Mouse (Mus musculus) testis, adult 2 months (tissue): ENCODE results near the gene Ndufa12.

ENCODE experiments used
- CTCF ChIP-seq: fragments of 200-500 bp; IDR thresholded peaks from 2 replicates; pipeline ENCODE4 v1.5.1; 2012; ENCODE audit warnings: low read depth, mild to moderate bottlenecking, inconsistent platforms, low read length, moderate library complexity; ENCODE audit not compliant: control insufficient read depth, insufficient read depth, insufficient replicate concordance
- POLR2A ChIP-seq: fragments of 200-500 bp; IDR thresholded peaks from 2 replicates; pipeline ENCODE4 v1.6.1; 2012; ENCODE audit warnings: low read depth, mild to moderate bottlenecking, inconsistent platforms, low read length, moderate library complexity; ENCODE audit not compliant: control insufficient read depth

- TF ChIP-seq CTCF (no peak), POLR2A (no peak)
Observed at GRCm38 (mm10) chr10:94161051-94161765, 37.3 kb upstream of the Ndufa12 start.
